Mouse (Mus musculus) NIH3T3 (cell line): ENCODE measurements at regions not wholly inside any gene's neighbourhood (a gene's known extent, or its start where the extent isn't known, plus 50 kb on each side); places are given as distances from the start of the nearest gene placed in this dataset.

ENCODE experiments used
- DNase-seq: peaks from one replicate; pipeline ENCODE4 v3.0.0-alpha.2; 2012; ENCODE audit warnings: low read depth

GRCm38 (mm10) chr19:32939692-32940091, 182.4 kb downstream of the Pten start:
- DNase-seq, result no peak

GRCm38 (mm10) chr19:32940806-32941205, 183.5 kb downstream of the Pten start:
- no peak for DNase-seq

- peak; percentile 77 for DNase-seq
These were observed 186.4 kb downstream of the Pten start for GRCm38 (mm10) chr19:32943594-32944230.

GRCm38 (mm10) chr19:32947081-32947855, 190.0 kb downstream of the Pten start:
- peak; percentile 43 for DNase-seq

- DNase-seq, result peak; percentile 84
These were observed 193.0 kb downstream of the Pten start for GRCm38 (mm10) chr19:32950252-32950651.

- DNase-seq, result no peak
These were observed 193.5 kb downstream of the Pten start for GRCm38 (mm10) chr19:32950794-32951193.

GRCm38 (mm10) chr19:32952425-32952824, 195.1 kb downstream of the Pten start:
- DNase-seq, result peak; percentile 79

GRCm38 (mm10) chr19:32952928-32953687, 195.8 kb downstream of the Pten start:
- DNase-seq, result no peak

- peak; percentile 60 for DNase-seq
These were observed 196.8 kb downstream of the Pten start for GRCm38 (mm10) chr19:32954001-32954605.

- no peak for DNase-seq
These were observed 197.6 kb downstream of the Pten start for GRCm38 (mm10) chr19:32954942-32955341.

GRCm38 (mm10) chr19:32956143-32956915, 199.0 kb downstream of the Pten start:
- DNase-seq, result peak; percentile 38

GRCm38 (mm10) chr19:32956916-32957558, 199.7 kb downstream of the Pten start:
- DNase-seq, result peak; percentile 69

GRCm38 (mm10) chr19:32958276-32958675, 201.0 kb downstream of the Pten start:
- no peak for DNase-seq

- DNase-seq, result no peak
These were observed 201.5 kb downstream of the Pten start for GRCm38 (mm10) chr19:32958791-32959190.

- DNase-seq, result no peak
These were observed 202.5 kb downstream of the Pten start for GRCm38 (mm10) chr19:32959844-32960195.

GRCm38 (mm10) chr19:32960196-32960947, 203.1 kb downstream of the Pten start:
- no peak for DNase-seq

GRCm38 (mm10) chr19:32961525-32961924, 204.2 kb downstream of the Pten start:
- DNase-seq, result no peak

- DNase-seq, result no peak
These were observed 206.7 kb downstream of the Pten start for GRCm38 (mm10) chr19:32963983-32964382.

GRCm38 (mm10) chr19:32965488-32965887, 208.2 kb downstream of the Pten start:
- no peak for DNase-seq

- no peak for DNase-seq
These were observed 212.0 kb downstream of the Pten start for GRCm38 (mm10) chr19:32969213-32969776.
